Mouse (Mus musculus): ENCODE measurements around the gene Zfp503.

Gene Zfp503

DNA sequence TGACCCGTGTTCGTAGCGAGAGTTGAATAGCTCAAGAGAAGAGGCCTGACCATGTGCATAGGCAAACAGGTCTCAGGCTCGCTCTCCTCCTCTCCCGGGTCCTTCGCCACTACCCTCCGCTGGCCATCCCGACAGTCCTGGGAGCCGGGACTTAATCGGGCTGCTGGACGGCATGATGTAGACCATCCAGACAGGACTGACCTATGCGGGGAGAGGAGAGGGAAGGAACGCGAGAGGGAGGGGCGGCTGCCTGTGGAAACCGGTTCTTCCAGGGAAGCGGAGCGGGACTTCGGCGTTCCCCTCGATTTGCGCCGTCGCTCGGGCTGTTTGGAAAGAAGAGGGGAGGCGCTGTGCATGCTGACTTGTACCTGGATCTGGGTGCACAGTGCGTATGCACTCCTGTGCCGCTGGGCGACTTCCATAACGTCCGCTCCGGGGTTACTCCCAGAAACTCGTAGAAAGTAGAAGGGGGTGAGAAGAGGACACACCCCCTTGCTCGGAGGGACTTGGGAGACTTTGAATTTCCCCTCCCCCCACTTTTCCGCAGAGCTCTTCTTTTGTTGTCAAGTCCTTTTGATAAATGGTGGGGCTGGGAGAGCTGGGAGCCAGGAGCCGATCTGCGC, at the start of gene Zfp503:
TSS of gene Zfp503 (minus strand) at position 311 of the 623 bp plus-strand sequence.
- in situ Hi-C loops (cut with MboI, MseI) = loop anchor here (10.0 kb wide), 1 partner anchor 1635 kb away; no protein-coding TSS in a partner anchor

DNA sequence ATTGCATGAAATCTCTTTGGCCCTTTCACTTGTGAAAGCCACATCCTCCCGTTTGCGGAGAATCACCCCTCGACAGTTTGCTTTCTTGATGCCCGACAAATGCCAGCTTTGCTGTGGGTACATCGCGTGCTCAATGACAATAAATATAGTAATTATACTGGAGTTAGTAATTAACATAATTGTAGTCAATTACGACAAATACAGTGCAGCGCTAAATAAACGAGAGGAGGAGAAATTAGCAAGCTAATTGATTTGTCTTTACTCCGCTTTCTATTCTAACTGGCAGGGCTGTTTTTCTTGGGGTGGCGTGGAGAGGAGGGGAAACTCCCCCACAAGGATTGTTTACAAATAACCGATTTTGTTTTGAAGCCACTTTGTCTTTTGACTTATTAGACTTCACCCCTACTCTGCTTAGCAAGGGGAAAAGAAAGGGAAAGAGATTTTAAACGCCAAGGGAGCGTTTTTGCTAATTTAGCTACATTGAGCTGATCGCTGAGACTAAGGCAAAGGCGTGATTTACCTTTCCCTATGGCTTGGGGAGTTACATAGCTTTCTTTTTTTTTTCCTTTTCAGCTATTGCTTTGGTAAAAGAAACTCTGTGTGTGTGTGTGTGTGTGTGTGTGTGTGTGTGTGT, 48.2 kb upstream of the Zfp503 start:
- in situ Hi-C loops (cut with MboI, MseI) = no loop called here

DNA sequence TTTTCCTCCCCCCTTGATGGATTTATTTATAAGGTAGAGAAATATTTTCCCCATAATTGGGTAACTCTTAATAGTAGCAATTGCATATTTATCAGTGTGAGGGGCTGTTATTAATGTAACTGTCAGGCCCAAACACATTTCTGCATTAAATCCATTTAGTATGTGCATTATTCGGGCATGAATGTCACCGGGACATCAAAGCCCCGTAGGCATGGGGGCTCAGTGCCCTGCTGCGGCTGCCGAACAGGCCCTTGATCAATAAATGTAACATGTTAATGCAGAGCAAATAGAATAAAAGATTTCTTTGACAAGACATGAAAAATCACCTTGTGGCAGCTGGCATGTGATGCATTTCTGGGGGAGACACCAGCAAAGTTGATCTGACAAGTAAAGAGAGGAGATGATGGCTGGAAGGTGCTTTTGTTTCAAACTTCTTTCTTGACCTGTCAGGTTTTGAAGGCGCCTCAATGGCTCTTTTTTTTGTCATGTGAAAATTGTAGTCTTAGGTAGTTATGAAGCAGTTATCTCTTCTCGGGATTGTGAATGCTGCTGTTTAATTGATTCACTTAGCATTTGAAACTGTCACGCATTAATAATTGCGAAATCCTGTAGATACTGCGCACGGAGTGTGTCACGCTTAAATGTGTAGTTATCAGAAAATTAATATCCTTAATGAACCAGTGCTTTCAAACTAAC, 47.5 kb upstream of the Zfp503 start:
- in situ Hi-C loops (cut with MboI, MseI) = no loop called here

DNA sequence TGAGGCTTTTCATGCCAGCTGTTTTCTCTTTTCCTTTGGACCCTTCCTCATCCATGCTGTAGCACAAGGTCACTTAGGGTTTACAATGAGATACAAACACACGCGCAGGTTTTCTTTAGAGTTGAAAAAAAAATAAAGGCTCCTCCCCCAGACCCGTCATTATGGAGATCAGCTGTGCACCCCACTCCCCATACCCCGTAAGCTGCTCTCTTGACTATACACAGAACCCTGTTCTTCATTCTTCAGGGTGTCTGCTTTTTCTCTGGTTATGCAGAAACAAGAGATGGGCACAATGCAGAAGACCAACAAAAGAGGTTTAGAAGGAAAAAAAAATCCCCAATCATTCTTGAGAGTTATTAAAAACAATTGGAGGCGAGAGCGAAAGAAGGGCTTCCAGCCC, 46.9 kb upstream of the Zfp503 start:
- in situ Hi-C loops (cut with MboI, MseI) = no loop called here

DNA sequence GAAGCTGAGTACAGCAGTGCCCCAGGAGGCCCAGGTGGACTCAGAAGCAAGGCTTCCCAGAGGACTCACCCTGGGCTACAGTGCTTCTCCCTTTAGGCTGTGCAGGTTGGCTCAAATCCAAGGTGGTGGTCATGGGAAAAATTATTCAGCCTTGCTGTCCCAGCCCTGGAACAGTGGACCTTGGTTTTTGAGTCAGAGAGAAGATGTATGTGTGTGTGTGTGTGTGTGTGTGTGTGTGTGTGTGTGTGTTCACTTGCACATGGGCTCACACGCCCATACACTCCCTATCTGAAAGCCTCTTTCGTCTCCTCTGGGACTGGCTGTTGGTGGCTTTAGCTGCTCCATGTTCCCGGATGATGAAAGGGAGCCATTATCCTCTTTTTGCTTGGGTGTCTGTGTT, 46.5 kb upstream of the Zfp503 start:
- in situ Hi-C loops (cut with MboI, MseI) = no loop called here

DNA sequence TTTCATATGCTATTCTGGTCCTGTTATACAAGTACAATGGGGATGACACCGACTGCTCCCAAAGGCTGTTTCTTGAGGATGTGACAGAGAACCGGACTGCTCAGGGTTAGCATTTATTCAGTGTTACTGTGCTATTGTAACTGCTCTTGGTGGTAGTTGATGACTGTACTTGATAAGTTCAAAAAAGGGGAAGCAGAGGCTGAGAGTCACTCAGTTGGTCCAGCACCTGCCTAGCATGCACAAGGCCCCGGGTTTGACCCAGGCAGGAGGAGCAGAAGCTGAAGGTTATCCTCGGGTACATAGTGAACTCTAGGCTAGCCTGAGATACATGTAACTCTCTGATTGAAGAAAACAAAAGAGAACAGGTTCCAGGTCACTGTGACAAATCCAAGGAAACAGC, 34.1 kb upstream of the Zfp503 start:
- in situ Hi-C loops (cut with MboI, MseI) = no loop called here

DNA sequence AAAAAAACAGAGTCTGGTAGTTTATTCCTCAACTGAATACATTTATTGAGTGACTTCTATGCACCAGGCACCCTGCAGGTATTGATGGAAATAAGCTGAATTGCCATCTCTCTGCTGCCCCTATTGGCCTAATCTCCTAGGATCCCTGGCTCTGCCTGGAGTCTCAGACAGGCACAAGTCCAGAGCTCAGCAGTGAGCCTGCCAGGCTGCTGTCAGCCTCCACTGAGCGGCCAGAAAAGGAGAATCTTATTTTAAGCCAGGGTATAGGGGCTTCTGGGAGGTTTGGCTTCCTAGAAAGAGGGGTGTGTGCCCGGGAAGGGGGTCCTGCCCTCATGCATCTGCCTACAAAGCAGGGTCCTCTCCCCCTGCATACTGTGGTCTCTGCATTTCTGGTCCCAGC, 31.5 kb upstream of the Zfp503 start:
- in situ Hi-C loops (cut with MboI, MseI) = no loop called here

DNA sequence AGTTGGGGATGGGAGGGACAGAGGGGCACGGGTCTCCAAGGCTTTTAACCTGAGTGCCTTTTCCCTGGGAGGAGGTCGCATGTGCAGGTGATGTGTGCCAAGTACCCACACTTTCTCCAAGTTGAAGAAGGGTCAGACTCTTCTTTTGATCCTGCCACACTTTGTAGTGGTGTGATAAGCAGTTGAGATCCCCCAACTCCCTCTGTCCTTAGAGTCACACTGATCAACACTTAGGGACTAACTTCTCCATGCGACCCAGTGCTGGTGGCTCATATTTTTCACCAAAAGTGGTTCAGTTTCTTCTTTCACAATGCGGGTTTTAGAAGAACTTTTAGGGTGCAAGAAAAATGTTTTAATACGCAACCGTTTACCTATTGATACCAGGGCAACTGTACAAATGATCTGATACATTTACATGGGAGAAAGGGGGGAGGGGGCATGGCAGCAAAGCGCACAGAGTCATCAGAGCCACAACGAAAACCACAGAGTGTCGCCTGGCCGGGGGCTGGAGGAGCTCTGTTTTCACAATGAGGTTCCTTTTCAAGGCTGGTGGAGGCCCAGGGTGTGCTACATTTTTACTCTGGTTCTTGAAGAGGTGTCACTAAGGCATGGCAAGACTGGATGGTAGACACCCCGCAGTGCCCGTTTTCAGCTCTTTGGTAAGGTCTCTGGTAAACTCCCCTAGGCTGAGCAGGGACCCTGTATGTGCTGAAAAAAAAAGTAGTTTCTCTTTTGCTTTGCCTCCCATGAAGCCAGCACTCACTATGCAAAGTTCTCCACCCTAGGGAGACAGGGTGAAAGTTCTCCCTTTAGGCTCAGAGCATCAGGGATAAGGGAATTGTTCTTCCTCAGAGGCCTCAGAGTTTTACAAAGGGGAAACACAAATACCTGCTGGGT, 30.8 kb upstream of the Zfp503 start:
- in situ Hi-C loops (cut with MboI, MseI) = no loop called here

DNA sequence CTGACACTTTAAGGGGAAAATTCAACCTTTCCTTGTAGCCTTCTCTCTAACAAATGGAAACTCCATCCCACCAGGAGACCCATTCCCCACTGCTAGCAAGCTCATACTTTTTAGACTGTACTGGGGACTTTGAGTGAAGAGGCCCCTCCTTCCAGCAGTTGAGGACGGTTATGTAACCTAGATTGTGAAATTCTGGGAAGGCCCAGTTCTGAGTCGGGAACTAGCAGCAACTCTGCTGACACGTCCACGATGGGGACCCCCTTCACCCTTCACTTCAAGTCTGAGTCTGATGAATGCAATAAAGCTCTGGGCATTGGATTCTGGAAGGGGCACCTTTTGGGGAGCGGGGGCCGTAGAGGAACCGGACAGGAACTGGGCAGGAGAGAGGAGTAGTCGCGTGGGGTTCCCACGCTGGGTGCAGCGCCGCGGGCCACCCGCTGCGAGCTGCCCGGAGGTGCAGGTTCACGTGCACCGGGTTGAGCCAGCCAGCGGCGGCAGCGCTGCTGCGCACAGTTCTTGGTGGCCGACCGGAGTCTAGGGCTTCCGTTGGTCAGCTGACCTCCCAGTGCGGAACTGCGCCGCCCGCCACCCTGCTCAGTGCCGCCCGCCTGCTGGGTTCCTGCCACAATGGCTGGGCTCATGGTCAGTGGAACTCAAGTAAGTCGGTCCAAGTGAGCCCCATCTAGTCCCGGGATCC, 30.0 kb upstream of the Zfp503 start, which contains the start of gene Lrmda:
TSS of gene Lrmda (plus strand) at position 461 of the 697 bp plus-strand sequence.
- in situ Hi-C loops (cut with MboI, MseI) = no loop called here

DNA sequence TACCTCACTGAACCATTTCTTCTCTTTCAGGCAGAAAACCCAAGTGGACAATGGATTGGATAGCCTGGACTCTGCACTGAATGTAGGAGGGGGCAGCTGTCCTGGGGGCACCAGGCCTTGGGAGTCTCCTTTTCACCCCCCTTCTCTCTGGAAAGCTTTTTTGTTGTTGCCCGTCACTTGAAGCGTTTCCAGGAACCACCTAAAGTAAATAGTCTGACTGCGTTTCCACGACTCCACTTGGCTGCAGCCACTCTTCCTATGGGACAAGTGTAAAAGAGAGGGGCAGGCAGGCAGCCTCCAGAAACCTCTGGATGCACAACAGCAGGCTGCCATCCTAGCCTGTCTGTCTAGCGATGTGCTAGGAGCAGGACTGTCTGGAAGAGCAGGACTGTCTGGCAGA, 27.6 kb upstream of the Zfp503 start:
- in situ Hi-C loops (cut with MboI, MseI) = no loop called here

DNA sequence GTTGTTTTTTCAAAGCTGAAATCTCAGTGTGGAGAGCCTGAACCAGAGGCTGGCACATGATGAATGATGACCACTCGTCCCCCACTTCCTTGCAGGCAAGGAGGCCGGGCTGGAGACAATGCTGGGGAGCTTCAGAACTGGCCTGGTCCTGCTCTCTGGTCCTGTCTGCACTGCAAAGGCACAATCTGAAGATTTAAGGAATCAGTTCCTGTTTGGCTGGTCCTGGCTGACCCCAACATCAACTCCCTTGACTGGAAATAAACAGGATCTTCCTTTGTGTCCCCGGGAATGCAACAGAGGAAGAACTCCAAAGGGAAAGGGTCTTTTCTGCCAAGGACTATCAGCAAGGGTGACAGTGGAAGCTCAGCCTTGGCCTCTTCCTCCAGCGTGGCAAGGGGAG, 25.4 kb upstream of the Zfp503 start:
- in situ Hi-C loops (cut with MboI, MseI) = no loop called here

DNA sequence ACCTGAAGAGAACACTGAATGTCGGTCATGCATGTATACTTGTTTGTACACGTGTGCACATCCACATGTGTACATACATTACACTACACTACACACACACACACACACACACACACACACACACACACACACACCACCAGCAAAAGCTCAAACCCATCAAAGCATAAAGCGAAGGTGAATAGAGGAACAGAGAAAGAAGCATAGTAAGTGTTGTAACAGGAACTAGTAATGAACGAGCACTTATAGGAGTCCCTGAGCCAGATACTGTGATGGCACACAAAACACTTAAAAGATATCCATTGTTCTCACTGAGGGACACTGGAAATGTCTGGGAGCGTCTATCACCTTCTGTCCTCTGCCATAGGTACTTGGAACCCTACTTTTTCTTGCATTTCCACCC, 24.9 kb upstream of the Zfp503 start:
- in situ Hi-C loops (cut with MboI, MseI) = no loop called here

DNA sequence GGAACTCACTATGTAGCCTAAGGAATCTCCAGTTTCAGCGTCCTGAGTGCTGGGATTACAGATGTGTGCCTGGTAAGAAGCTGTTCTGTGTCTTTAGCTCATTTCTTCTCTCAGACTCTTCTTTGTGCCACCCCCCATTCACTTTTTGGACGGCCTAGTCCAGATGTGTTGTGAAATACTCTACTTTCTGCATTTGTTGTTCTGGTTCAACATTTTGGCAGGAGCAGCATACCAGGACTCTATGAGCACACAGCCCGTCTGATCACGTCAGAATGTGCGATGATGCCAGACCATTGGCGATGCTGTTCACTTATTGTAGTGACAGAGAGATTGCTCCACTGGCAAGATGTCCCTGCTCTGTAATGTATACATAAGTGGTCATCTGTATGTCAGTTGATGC, 17.6 kb upstream of the Zfp503 start:
- in situ Hi-C loops (cut with MboI, MseI) = no loop called here

DNA sequence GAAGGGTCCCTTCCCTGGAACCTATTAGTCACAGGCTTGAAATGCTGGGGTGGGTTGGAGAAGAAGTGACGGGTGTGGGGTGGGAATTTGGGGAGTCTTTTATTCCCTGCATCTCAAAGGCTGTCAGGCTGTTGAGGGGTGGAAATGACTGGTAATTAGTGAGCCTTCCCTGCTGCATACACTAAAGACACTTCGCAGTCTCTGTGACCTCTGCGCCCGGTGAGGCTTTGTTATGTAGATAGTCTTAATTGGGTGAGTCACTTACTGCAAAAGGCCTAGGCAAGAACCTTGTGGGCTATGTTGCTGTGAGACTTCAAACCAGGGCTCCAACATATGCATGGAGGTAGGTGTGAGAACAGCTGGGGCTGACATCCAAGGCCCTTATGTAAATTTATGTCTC, 15.5 kb upstream of the Zfp503 start:
- in situ Hi-C loops (cut with MboI, MseI) = no loop called here

DNA sequence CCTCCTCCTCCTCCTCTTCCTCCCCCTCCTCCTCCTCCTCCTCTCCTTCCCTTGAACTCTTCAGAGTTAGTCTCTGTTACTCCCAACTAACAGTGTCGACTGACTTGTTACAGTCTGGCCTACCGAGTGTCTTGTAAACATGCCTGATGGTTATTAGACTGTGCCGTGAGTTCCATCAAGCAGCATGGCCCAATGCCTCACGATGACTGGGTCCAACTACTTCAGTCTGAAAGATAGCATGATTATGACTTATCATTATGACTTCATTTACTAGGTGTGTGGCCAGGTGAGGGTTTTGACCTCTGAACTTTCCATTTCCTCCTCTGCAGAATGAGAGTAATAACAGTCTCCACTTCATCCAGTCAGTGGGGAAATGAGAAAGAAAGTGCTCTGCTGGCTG, 14.2 kb upstream of the Zfp503 start:
- in situ Hi-C loops (cut with MboI, MseI) = no loop called here

DNA sequence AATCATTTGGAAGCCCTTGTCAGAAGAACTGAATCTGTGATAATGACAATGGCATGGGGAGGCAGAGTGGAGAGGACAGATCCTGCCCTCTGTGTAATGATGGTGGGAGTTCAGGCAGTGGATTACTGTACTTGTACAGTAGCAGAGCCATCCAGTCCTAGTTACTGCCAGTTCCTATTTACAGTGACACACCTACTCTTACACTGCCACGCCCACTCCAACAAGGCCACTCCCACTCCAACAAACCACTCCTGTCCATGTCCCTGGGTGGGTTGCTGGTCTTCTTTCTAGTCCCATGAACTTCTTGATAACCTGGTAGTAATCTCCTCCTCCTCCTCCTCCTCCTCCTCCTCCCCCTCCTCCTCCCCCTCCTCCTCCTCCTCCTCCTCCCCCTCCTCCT, 13.8 kb upstream of the Zfp503 start:
- in situ Hi-C loops (cut with MboI, MseI) = no loop called here

DNA sequence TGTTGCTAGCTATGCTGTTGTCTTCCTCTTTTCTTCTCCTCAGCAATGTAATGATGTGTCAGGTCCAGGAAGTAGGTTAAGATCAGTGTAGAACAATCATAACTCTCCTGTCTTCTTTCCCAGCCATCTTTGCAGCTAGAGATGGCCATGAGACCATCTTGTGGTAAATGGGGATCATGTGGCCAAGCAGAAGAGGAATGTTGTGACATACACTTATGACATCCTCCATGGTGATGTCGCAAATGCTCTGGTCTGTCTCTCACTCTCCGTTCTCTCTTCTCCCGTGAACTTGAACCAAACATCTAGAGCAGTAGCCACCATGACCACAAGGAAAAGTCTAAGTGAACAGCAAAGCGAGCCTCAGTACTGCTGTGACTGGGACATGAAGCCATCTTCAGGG, 10.2 kb upstream of the Zfp503 start:
- in situ Hi-C loops (cut with MboI, MseI) = no loop called here

DNA sequence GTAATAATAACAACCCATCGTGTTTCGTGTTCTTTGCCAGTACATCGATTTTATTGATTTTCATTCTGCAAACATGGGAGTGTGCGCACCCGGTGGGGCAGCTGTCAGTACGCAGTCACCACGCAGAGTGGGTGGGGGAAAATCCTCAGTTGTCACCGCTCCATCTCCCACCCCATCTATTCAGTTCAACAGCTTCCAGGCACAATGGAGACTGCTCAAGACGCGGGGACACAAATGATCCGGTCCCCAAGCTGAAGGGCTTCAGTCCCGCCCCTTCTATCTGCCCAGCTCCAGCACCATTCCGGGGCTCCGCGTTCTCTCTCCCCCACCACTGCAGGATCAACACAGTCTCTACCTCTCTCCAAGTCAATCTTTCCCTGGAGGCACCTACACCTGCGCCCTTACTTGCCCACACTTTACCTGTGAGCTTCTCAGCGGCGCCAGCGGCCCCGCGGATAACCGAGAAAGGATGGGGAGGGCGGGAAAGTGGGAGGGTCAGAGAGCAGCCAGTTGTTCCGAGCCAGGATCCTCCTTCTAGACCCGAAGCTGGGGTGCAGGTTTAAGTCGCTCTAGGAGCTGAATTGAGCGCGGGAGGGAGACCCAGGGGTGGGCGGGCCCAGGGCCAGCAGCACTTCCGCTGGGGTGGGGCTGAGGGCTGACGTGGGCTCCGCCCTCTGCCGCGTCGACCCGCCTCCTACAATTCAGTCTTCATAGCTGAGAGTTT, 5.8 kb upstream of the Zfp503 start:
- in situ Hi-C loops (cut with MboI, MseI) = no loop called here

DNA sequence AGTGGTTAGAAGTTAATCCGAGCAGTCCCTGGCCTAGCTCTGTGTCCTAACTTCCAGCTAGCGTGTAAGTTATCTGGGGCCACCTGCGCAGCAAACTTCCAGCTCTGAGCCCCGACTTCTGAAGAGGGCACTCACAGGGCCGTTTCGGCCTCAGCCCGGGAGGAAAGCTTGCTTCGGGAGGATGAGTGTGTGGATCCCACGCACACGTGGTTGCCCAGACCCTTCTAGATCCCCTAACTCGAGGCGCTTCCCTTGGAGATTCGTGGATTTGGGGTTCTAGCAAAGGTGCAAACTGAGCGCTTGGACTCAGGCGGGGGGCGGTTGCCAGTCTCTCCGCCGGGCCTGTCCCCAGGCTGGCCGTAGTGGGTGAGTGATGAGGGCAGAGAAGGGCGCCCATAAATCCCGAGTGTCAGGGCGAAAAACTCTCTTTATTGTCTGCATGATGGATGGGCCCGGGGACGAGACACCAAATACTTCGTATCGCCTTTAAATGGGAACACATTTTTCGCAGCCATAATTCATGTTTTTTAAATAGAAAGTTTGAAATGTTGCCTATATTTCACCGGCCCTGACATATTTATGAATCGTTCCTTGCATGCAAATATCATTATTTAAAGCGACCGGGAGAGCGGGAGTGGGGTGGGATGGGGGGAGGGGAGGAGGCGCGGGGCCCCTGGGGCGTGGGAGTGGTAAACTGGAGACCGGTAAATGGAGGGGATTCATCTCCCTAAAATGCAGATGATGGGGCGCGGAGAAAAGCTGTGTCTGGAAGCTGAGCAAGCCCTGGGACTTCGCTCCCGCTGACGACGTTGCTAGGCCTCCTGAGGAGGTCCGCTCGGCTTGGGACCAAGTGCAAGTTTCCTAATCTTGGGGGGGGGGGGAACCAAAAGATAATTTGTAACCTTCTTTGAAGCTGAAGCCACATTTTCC, 4.9 kb upstream of the Zfp503 start:
- in situ Hi-C loops (cut with MboI, MseI) = no loop called here

Data from T-helper 1 cell (primary cell).